Mouse (Mus musculus) embryonic fibroblast, embryonic 13.5 days (primary cell): Measurements from ENCODE around the gene Vac14.

ENCODE experiments used
- CTCF ChIP-seq: IDR thresholded peaks from 2 replicates; pipeline ENCODE4 v1.5.1; 2011; ENCODE audit warnings: mild to moderate bottlenecking, control low read depth, low read length, moderate library complexity, borderline replicate concordance; ENCODE audit not compliant: insufficient read depth
- POLR2A ChIP-seq: IDR thresholded peaks from 2 replicates; pipeline ENCODE4 v1.6.1; 2011; ENCODE audit warnings: low read depth, mild to moderate bottlenecking, control low read depth, low read length, moderate library complexity

GRCm38 (mm10) chr8:110642331-110642730, 23.9 kb downstream of the Vac14 start:
- TF ChIP-seq CTCF, result no peak
- no peak for TF ChIP-seq POLR2A
